Mouse (Mus musculus) C2C12 (cell line): ENCODE results near the gene Ush1c.

Source experiments
- CTCF ChIP-seq: IDR thresholded peaks from one replicate; pipeline ENCODE4 v1.5.1; 2011; ENCODE audit not compliant: control insufficient read depth, insufficient read depth, insufficient read length
- USF1 ChIP-seq: IDR thresholded peaks from one replicate; pipeline ENCODE4 v1.6.1; 2011; ENCODE audit warnings: low read depth, mild to moderate bottlenecking, control low read depth, moderate library complexity

DNA sequence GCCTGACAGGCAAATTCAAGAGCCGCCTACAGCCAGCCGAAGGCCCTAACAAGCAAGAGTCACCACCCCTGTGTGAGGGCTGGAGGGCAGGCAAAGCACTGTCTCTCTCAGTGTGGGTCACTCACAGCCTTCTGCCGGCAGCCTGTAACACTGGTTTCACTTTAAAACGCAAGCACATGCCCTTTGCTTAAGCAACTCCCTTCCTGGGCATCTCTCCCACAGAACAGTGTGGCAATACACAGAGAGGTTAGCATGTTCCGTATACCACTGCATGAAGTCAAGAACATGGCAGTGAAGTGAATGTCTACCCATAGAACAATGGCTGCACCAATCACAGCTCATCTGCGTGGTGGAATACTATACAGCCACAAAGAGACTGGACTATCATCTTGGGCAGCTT lies 69.9 kb downstream of the Ush1c start:
- no peak for TF ChIP-seq USF1
- no peak for TF ChIP-seq CTCF
